Mouse (Mus musculus): ENCODE results near the gene Ncaph2. TPM values are rescaled to one million over a fixed set of nuclear protein-coding genes. Genes with fewer than 3 reads are reported as not detected.
A peak's percentile ranks its signal among the peaks of the same experiment; 100 is the strongest.

Ncaph2 gene
- polyA plus RNA-seq, 1 experiment from 2014 or later: 150 TPM

- Histone ChIP-seq H3K36me3 (ENCODE audit: control insufficient read depth, insufficient read depth, low read length) (no peaks in the 10 kb centered on the region), H3K9ac (ENCODE audit: low read length) (peak within 1 kb of the TSS; percentile 96), H3K27me3 (ENCODE audit: control insufficient read depth, insufficient read depth, low read length) (no peaks in the 10 kb centered on the region), H3K4me3 (replicated peaks; ENCODE audit: low read length) (peak within 1 kb of the TSS; percentile 93), H3K27ac (ENCODE audit: low read length) (peak within 1 kb of the TSS; percentile 43; the same call in 1 of the 2 replicates), H3K4me2 (ENCODE audit: low read depth, low read length) (peak within 1 kb of the TSS; percentile 67), H3K4me1 (ENCODE audit: control insufficient read depth, insufficient read depth, low read length) (peaks cover 19% of the 10 kb centered on the region), H3K9me3 (replicated peaks; ENCODE audit: control insufficient read depth, low read length) (no peaks in the 10 kb centered on the region)
- peak; percentile 99 for ATAC-seq (ENCODE audit: insufficient read depth, low FRiP score)
- WGBS: under 1% methylated on average over 37 of the region's 37 CpGs
These were observed 40.3 kb upstream of the Ncaph2 start, which contains the start of gene Sbf1 for GRCm38 (mm10) chr15:89315190-89315731. Gene Sbf1 (minus strand): TSS chr15:89315311.

DNA sequence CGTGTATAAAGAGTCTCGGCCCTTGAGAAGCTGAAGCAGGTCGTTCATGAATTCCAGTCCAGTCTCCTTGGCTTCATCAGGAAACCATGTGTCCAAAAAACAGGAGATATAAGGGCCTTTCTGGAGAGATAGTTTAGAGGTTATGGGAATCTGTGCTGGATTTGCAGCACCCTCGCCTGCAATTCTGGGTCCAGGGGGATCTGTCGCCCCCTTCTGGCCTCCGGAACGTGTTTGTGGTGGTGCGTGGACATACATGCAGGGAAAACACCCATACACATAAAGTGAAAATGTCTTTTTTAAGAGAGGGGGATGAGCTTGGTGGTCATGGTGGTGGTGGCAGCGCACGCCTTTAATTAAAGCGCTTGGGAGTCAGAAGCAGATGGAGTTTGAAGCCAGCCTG, 39.4 kb upstream of the Ncaph2 start:
- H3K4me2 ChIP-seq (ENCODE audit: low read depth, low read length): no peak overlapping the region
- H3K4me3 ChIP-seq (replicated peaks; ENCODE audit: low read length): no peak overlapping the region
- 68% methylated on average over 11 of the region's 11 CpGs for WGBS

DNA sequence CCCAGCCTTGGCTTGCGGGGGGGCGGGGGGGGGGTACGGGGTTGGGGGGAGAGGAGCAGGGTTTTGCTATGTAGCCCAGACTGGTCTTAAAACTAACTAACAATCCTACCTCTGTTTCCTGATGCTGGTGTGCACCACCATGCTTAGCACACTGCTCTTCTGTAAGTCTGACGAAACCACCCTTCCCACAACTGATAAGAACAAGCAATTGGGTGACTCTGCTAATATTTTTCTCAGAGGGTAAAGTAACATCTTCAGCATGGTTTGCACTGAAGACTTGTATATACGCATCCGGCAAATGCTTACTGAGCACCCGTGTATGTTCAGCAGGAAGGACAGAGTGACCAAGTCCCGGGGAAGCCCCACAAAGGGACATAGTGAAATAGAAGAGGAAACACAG, 34.3 kb upstream of the Ncaph2 start:
- 71% methylated on average over 8 of the region's 8 CpGs for WGBS
- Histone ChIP-seq H3K4me3 (replicated peaks; ENCODE audit: low read length) (no peak overlapping the region), H3K9ac (ENCODE audit: low read length) (no peak overlapping the region), H3K4me1 (ENCODE audit: control insufficient read depth, insufficient read depth, low read length) (peaks cover 7% of the 10 kb centered on the region; the same call in 1 of the 2 replicates), H3K4me2 (ENCODE audit: low read depth, low read length) (no peak overlapping the region), H3K36me3 (ENCODE audit: control insufficient read depth, insufficient read depth, low read length) (no peaks in the 10 kb centered on the region), H3K9me3 (replicated peaks; ENCODE audit: control insufficient read depth, low read length) (no peaks in the 10 kb centered on the region), H3K27ac (ENCODE audit: low read length) (no peak overlapping the region), H3K27me3 (ENCODE audit: control insufficient read depth, insufficient read depth, low read length) (peaks cover 9% of the 10 kb centered on the region; the same call in 1 of the 2 replicates)
- no peak for ATAC-seq (ENCODE audit: insufficient read depth, low FRiP score)

More for the DNA sequence above, 39.4 kb upstream of the Ncaph2 start:
- H3K9me3 ChIP-seq (replicated peaks; ENCODE audit: control insufficient read depth, low read length): no peaks in the 10 kb centered on the region
- H3K9ac ChIP-seq (ENCODE audit: low read length): no peak overlapping the region
- no peak overlapping the region for H3K27ac ChIP-seq (ENCODE audit: low read length)
- H3K4me1 ChIP-seq (ENCODE audit: control insufficient read depth, insufficient read depth, low read length): peaks cover 14% of the 10 kb centered on the region
- H3K27me3 ChIP-seq (ENCODE audit: control insufficient read depth, insufficient read depth, low read length): no peaks in the 10 kb centered on the region
- ATAC-seq (ENCODE audit: insufficient read depth, low FRiP score): no peak
- H3K36me3 ChIP-seq (ENCODE audit: control insufficient read depth, insufficient read depth, low read length): no peaks in the 10 kb centered on the region

- Histone ChIP-seq H3K27ac (ENCODE audit: low read length) (no peak within 1 kb of the TSS), H3K27me3 (ENCODE audit: control insufficient read depth, insufficient read depth, low read length) (peaks cover 9% of the 10 kb centered on the region; the same call in 1 of the 2 replicates), H3K4me3 (replicated peaks; ENCODE audit: low read length) (peak within 1 kb of the TSS; percentile 36), H3K9ac (ENCODE audit: low read length) (peak within 1 kb of the TSS; percentile 8), H3K4me2 (ENCODE audit: low read depth, low read length) (peak within 1 kb of the TSS; percentile 53), H3K4me1 (ENCODE audit: control insufficient read depth, insufficient read depth, low read length) (peaks cover 7% of the 10 kb centered on the region; the same call in 1 of the 2 replicates), H3K36me3 (ENCODE audit: control insufficient read depth, insufficient read depth, low read length) (no peaks in the 10 kb centered on the region), H3K9me3 (replicated peaks; ENCODE audit: control insufficient read depth, low read length) (no peaks in the 10 kb centered on the region)
- WGBS: 7% methylated on average over 26 of the region's 26 CpGs
- ATAC-seq (ENCODE audit: insufficient read depth, low FRiP score): no peak
These were observed 32.6 kb upstream of the Ncaph2 start, which contains the start of gene Adm2 for GRCm38 (mm10) chr15:89322670-89323522. Gene Adm2 (plus strand): TSS chr15:89322720.

DNA sequence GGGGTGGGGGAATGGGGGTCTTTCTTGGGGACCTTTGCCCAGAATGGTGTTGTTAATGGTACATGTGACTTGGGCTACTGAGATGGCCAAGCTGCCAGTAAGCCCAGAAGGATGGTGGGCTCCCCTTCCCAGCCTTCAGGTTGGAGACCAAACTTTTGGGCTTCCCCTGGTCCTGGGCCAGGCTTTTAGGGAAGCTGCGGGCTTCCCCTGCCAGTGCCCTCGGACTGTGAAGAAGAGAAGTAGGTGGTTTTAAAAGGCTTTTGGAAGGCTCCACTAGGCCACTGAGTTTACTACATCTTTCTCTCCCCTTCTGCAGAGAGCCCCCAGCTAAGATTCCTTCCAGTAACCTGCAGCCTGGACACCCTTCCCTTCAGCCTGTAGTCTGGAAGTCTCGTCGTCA, 31.9 kb upstream of the Ncaph2 start:
- peaks cover 9% of the 10 kb centered on the region; the same call in 1 of the 2 replicates for H3K27me3 ChIP-seq (ENCODE audit: control insufficient read depth, insufficient read depth, low read length)
- H3K27ac ChIP-seq (ENCODE audit: low read length): no peak overlapping the region
- H3K9me3 ChIP-seq (replicated peaks; ENCODE audit: control insufficient read depth, low read length): no peaks in the 10 kb centered on the region
- peaks cover 7% of the 10 kb centered on the region; the same call in 1 of the 2 replicates for H3K4me1 ChIP-seq (ENCODE audit: control insufficient read depth, insufficient read depth, low read length)
- H3K4me3 ChIP-seq (replicated peaks; ENCODE audit: low read length): 0 out of 2 replicates have a peak overlapping the region, but pooled peaks have one; percentile 36
- no peak for ATAC-seq (ENCODE audit: insufficient read depth, low FRiP score)
- H3K9ac ChIP-seq (ENCODE audit: low read length): no peak overlapping the region
- 85% methylated on average over 4 of the region's 4 CpGs for WGBS
- H3K36me3 ChIP-seq (ENCODE audit: control insufficient read depth, insufficient read depth, low read length): no peaks in the 10 kb centered on the region
- H3K4me2 ChIP-seq (ENCODE audit: low read depth, low read length): no peak overlapping the region

DNA sequence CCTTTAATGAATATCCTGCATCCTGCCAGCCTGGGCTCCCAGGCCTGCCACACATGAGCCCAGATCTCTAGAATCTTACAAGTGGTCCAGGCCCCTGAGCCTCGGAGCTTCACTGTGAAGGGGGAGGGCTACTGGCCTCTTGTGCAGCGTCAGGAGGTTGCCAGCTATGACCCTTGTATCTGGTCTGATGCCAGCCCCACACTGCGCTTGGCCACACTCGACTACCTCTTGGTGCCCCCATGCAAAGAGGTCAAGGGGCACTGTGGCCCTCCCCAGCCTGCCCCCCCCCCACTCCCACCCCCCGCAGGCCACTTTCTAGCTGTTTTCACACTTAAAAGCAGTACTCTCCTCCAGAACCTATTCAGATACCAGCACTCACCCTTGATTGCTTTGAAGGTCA, 29.1 kb upstream of the Ncaph2 start:
- H3K4me3 ChIP-seq (replicated peaks; ENCODE audit: low read length): no peak overlapping the region
- no peak for ATAC-seq (ENCODE audit: insufficient read depth, low FRiP score)
- no peaks in the 10 kb centered on the region for H3K36me3 ChIP-seq (ENCODE audit: control insufficient read depth, insufficient read depth, low read length)
- no peak overlapping the region for H3K4me2 ChIP-seq (ENCODE audit: low read depth, low read length)
- H3K27me3 ChIP-seq (ENCODE audit: control insufficient read depth, insufficient read depth, low read length): peaks cover 9% of the 10 kb centered on the region; the same call in 1 of the 2 replicates
- no peak overlapping the region for H3K9ac ChIP-seq (ENCODE audit: low read length)
- H3K9me3 ChIP-seq (replicated peaks; ENCODE audit: control insufficient read depth, low read length): no peaks in the 10 kb centered on the region
- 60% methylated on average over 5 of the region's 5 CpGs for WGBS
- no peak overlapping the region for H3K27ac ChIP-seq (ENCODE audit: low read length)
- peaks cover 7% of the 10 kb centered on the region; the same call in 1 of the 2 replicates for H3K4me1 ChIP-seq (ENCODE audit: control insufficient read depth, insufficient read depth, low read length)

GRCm38 (mm10) chr15:89334271-89334670, 21.2 kb upstream of the Ncaph2 start, which contains the start of gene Miox:
Gene Miox (plus strand): TSS chr15:89334398.
- Histone ChIP-seq H3K4me2 (ENCODE audit: low read depth, low read length) (no peak within 1 kb of the TSS), H3K4me1 (ENCODE audit: control insufficient read depth, insufficient read depth, low read length) (no peaks in the 10 kb centered on the region), H3K27me3 (ENCODE audit: control insufficient read depth, insufficient read depth, low read length) (no peaks in the 10 kb centered on the region), H3K4me3 (replicated peaks; ENCODE audit: low read length) (no peak within 1 kb of the TSS), H3K27ac (ENCODE audit: low read length) (no peak within 1 kb of the TSS), H3K9me3 (replicated peaks; ENCODE audit: control insufficient read depth, low read length) (no peaks in the 10 kb centered on the region), H3K36me3 (ENCODE audit: control insufficient read depth, insufficient read depth, low read length) (no peaks in the 10 kb centered on the region), H3K9ac (ENCODE audit: low read length) (no peak within 1 kb of the TSS)
- 85% methylated on average over 7 of the region's 7 CpGs for WGBS
- no peak for ATAC-seq (ENCODE audit: insufficient read depth, low FRiP score)

DNA sequence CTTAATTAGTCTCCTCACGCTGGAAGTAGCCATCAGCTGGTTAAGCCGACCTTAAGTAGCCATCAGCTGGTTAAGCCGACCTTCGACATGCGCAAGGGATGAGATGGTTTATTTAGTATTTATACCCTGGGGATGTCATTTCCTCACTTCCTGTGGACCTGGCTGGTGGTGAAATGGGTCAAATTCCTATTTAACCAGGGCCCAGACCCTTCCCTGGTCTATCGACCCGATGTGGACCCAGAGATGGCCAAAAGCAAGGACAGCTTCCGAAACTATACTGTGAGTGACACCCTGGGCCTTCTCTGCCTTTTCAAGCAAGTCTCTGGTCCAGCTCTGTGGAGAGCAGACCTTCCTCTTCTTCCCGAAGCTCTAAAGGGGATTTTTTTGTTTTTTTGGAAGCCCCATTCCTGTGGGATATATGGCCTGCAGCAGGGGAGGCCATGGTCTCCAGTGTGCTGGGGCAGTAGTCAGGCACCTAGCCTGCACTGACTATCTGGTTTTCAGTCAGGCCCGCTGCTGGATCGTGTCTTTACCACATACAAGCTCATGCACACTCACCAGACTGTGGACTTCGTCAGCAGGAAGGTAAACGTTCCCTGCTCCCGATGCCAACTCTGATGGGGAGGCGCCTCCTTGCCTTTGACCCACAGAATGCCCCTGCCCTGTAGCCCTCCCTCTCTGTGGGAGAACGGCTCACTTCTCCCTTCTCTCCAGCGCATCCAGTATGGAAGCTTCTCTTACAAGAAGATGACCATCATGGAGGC, 20.6 kb upstream of the Ncaph2 start:
- H3K9me3 ChIP-seq (replicated peaks; ENCODE audit: control insufficient read depth, low read length): no peaks in the 10 kb centered on the region
- ATAC-seq (ENCODE audit: insufficient read depth, low FRiP score): no peak
- 74% methylated on average over 17 of the region's 17 CpGs for WGBS

More for the DNA sequence above, 20.6 kb upstream of the Ncaph2 start:
- Histone ChIP-seq H3K4me2 (ENCODE audit: low read depth, low read length) (no peak overlapping the region), H3K4me3 (replicated peaks; ENCODE audit: low read length) (no peak overlapping the region), H3K9ac (ENCODE audit: low read length) (no peak overlapping the region), H3K27me3 (ENCODE audit: control insufficient read depth, insufficient read depth, low read length) (no peaks in the 10 kb centered on the region), H3K36me3 (ENCODE audit: control insufficient read depth, insufficient read depth, low read length) (no peaks in the 10 kb centered on the region), H3K27ac (ENCODE audit: low read length) (no peak overlapping the region), H3K4me1 (ENCODE audit: control insufficient read depth, insufficient read depth, low read length) (no peaks in the 10 kb centered on the region)
